Mouse (Mus musculus): ENCODE data around the gene 1700024P04Rik. TPM values are rescaled to one million over a fixed set of nuclear protein-coding genes. Genes with fewer than 3 reads are reported as not detected.
"Not testable (repeated sequence)": the region's sequence is repeated elsewhere in the genome, so short reads cannot be mapped to it uniquely, and the experiment has no call there.

The 1700024P04Rik gene
- total RNA-seq (2015) (not detected in 2 replicates), total RNA-seq (2017) (not detected in 2 replicates)

DNA sequence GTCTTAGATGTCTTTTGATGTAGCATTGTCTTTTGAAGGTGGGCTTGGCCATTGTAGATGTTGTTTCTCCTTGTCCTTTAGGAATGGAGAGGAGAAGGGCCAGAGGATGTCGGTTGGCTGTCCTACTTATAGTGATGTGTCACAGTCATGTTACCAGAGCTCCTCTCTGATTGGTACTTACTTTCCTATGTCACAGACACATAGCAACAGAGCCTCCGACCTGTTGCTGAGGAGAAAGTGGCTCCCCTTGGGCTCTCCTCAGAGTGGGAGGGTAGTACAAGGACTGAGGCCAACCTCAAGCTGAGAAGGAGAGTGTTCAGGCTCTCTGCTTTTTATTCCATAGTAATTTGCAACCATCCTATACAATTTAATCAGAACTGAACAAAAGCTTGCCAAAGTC, at the start of gene 1700024P04Rik:
1700024P04Rik (minus strand) TSS at position 101 of the 400 bp plus-strand sequence.
- no peak for ATAC-seq (replicated peaks; ENCODE audit: poor library complexity)

DNA sequence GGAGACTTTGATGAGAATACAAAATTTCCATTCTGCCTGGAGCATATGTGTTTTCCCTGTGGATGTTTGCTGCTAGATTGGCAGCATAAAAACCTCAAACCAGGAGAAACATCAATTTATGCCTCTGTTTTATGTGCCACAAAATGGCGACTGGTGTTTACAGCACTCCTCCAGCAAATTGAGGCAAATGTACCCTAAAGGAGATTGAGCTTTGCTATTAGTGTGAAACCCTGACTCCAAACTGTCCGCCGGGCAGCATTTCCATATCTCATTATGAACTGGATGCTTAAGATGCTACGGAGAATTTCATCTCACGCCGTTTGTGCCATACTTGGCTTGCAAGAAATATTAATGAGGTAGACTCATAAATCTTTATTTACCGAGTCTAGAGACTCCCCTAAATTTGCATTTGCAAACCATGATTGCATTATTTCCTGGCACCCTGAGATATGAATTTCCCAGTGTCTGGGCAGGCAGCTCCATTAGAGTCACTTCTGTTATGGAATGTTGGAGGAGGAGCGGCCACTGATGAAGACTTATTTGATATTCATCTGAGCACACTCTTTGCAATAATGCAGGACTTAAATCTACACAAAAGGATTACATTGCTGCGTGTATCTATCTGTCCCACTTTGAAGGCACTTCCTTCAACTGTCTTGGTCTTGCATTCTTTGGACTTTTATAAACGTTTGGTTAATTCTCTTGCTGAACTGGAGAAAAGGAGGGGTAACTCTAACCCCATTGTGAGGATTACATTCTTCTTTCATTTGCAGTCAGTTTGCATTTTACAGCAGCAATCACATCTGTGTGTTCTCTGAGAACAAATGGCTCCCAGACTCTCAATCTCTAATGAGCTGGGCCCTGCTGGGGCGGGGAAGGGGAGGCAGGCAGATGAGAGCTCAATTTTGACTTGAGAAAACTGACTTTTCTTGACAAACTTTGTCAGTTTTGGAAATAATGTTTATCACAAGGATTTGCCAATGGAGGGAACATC, 47.2 kb upstream of the 1700024P04Rik start:
- no peak for ATAC-seq (replicated peaks; ENCODE audit: poor library complexity)

DNA sequence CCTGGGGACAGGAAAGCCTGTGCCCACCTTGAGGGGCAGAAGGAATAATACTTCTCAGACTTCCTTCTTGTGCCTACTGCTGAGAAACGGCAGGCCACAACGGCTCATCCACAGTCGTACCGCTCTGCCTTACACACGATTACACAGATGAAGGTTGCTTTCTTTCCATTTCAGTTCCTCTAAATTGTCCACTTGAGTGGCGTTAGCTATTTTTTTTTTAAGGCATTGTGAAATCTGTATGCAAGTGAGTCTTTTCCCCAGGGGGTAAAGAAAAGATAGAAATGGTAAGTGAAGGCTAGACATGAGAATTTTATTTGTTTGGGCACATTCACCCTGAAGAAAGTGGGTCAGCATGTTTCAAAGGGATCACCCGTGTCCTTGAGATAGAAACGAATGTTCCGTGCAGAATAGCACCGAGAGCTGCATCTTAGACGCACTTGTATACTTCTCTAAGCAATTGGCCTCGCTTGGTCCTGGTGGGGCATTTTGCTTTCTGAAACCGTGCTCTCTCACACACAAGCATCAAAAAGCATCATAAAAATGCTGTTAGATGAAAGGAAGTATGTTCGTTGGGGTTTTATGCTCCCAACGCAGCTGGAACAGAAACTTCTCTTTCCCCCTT, 46.3 kb upstream of the 1700024P04Rik start:
- ATAC-seq (replicated peaks; ENCODE audit: poor library complexity): peak; percentile 56

DNA sequence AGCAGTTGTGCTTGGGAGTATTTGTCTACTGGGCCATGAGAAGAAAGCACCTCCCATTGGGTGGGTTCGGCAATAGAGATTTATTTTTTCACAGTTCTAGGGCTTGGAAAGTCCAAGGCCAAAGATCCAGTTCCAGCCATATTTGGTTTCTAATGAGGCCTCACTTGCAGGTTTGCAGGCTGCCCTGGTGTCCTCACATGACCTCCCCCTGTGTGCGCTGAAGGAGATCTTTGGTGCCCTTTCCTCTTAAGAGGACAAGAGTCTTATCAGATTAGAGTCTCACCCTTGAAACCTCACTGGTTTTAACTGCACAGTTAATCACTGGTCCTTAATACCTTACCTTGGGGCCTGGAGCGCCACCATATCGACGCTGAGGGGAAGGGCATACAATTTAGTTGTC, 40.9 kb upstream of the 1700024P04Rik start:
- no peak for ATAC-seq (replicated peaks; ENCODE audit: poor library complexity)

DNA sequence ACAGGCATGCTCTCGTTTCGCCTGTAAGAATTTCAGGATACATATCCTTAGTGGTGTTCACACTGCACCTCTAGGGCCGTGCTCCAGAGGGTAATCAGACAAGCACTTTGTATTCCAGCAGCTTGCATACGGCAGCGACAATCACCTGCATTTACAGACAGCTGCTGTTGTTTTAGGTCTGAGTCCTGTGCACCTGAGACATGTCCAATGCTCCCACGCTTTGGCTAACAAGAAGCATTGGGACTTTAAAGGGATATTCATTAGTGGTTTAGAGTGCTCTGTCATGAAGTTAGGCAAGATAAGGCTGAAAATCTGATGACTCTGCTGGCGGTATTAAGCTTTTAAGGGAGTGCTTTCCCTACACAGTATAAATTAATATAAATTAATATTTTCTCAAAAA, 37.7 kb upstream of the 1700024P04Rik start:
- no peak for ATAC-seq (replicated peaks; ENCODE audit: poor library complexity)

DNA sequence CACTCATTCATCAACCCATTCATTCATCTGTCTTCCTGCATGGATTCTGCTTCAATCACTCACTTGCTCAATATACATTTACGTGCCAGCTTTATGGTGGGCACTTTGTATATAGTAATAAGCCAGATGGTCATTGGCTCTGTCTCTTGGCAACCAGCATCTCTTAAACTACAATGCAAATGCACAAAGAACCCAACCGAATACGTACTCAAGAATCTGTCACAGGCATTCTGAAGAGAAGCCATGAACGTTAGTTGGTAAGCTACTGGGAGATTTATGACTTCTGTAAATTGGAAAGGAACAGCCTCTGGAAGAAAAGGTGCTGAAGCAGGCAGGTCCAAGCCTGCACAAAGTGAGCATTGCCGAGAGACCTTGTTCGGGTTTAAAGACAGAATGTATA, 36.8 kb upstream of the 1700024P04Rik start:
- no peak for ATAC-seq (replicated peaks; ENCODE audit: poor library complexity)

DNA sequence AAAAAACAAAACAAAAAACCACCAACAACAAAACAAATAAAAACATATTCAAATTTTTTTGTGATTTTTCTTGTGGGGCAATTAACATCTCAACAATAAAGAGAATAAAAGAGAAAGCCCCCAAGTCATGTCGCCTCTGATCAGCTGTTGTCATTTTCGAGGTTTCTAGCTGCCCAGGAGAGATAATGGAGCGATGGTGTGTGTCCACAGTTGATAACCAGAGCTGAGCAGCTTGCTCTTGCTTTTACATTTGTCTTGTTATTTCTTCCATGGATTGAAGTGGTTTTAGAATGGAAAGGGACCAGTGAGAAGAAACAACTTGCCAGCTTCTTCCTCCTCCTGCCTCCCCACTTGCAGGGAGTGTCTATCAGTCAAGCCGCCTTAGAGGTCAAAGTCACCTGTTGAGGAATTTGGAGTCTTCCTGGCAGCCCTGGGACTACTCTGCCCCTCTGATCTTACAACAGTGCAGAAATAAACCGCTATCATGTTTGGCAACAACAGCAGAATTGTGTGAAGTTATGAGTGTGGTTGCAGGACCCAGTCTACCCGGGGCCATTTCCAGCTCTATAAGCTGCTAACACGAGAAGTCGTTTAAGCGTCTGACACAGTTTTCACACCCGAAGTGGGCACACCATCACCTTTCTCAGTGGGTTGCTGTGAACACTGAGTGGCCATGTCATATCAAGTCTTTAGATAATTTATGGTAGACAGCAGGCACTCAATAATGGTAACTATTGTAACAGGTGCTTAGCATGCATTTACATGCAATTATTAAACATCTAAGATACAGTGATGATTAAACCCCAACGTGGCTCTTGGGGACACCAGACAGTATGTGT, 35.7 kb upstream of the 1700024P04Rik start:
- peak; percentile 90 for ATAC-seq (replicated peaks; ENCODE audit: poor library complexity)

DNA sequence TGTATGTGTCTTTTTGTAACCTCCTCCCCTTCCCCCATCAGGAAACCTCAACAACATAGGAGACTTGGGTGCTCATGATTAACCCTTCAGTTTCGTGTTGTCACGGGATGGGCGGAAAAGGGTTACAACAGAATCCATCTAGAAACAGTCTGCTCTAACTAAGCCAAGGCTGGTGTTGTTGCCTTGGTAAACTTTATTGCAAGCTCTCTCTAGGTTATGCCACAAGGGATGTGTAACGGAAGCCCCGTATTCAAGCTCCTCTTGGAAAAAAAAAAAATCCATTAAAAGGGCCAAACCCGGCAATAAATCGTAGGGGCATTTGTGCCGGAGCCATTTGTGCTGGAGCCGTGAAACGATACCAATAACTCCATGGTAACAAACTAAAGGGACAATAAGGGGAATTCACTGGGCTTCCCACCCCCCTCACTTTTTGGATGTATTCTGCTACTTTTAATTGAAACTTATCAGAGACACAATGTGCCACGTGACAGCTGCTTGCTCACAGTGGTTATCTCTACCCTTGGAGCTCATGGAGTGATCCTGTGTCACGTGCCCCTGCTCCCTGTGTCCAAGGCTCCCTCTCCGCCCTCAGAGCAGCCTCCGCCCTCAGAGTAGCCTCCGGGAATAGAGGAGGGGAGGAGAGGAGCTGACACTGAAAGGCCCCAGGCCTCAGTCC, 34.3 kb upstream of the 1700024P04Rik start:
- ATAC-seq (replicated peaks; ENCODE audit: poor library complexity): peak; percentile 18

DNA sequence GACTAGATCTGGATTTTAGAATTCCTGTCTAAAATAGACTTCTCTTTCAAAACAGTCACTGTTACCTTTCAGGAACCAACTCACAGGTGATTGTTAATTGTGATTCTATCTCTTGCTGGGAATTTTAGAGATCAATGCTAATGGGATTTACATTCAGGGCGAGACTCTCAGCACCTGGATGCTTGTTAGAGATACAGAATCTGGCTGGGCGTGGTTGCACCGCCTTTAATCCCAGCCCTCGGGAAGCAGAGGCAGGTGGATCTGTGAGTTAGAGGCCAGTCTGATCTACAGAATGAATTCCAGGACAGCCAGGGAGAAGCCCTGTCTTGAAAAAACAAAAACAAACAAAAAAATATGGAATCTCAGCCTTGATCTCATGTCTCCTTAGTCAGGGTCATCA, 32.3 kb upstream of the 1700024P04Rik start:
- no peak for ATAC-seq (replicated peaks; ENCODE audit: poor library complexity)

DNA sequence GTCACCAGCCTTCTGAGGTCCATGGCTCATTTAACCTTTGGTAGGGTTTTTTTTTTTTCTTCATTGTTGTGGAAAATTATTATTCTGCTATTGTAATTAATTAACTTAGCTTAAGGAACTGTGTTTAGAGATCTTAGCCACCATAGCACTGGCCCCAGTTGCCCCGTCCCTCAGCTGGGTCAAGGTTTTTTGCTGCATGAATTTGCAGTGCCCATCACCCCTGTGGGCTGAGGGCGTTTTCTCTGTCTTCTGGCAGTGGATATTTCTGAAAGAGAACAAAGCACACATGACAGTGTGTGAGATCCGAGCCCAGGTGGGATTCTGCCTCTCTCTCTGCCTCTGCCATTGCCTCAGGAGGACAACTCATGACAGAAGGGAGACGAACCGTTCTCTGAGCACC, 28.5 kb upstream of the 1700024P04Rik start:
- ATAC-seq (replicated peaks; ENCODE audit: poor library complexity): no peak

DNA sequence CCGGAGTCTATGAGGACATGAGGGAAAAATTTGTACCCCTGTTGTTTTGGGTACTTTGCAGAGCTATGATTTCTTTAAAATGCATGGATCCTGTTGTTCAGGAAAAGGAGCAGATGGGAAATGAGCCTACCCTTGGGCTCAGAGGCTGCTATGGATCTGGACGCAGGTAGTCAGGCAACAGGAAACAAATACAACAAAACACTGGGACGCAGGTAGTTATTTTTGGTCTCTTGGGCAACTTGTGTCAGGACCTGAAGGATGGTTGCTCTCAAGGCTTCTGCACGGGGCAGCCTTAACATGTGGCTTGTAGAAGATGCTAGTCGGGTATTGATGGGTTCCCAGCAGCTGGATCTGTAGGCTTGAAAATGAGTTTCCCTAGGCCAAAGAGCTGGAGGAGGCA, 23.6 kb upstream of the 1700024P04Rik start:
- no peak for ATAC-seq (replicated peaks; ENCODE audit: poor library complexity)

DNA sequence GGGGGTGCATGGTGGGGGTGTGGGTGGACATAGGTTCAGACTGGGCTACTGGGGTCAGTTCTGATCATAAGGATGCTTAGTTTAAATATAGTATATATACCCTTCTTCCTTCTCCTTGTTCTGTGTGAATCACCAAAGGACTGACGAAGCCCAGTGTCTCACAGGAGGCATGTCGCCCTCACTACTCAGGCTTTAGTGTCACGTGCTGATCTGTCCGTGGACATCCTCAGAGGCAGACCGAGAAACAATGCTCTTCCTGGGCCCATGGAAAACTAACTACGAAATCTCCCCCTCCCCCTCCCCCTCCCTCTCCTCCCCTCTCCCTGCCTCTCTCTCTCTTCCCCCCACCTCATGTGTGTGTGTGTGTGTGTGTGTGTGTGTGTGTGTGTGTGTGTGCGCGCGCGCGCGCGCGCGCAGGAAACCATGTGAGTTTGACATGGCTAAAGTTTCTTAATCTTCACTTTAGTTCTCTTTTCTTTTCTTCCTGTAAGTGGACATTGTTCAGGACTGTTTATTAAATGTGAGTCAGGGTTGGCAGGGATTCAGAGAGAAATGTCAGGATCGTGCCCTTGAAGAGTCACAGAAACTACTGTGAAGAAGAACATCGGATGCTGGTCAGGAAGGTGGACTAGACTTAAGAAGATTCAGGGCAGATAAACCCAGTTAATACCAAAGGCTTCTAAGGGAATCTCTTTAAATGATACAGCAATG, 22.2 kb upstream of the 1700024P04Rik start:
- ATAC-seq (replicated peaks; ENCODE audit: poor library complexity): peak; percentile 39; the same call in 1 of the 2 replicates

DNA sequence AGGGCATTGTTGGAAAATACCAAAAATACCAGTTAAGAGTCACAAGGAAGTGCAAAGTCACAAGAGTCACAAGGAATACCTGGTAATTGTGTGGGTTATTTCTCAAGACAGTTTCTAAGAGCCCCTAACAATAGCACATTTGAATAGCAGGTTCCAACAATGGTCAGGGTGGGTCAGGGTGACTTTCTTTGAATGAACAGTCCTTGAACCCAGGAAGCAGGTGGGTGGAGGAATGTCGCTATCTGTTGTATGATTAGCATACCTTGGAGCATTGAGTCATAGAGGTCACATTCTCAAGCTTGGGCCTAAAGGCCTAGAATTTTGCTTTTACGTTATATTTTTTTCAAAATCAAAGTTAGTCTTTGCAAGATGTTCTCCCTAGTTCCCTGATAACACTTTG, 17.3 kb upstream of the 1700024P04Rik start:
- not testable (repeated sequence) for ATAC-seq (replicated peaks; ENCODE audit: poor library complexity)

DNA sequence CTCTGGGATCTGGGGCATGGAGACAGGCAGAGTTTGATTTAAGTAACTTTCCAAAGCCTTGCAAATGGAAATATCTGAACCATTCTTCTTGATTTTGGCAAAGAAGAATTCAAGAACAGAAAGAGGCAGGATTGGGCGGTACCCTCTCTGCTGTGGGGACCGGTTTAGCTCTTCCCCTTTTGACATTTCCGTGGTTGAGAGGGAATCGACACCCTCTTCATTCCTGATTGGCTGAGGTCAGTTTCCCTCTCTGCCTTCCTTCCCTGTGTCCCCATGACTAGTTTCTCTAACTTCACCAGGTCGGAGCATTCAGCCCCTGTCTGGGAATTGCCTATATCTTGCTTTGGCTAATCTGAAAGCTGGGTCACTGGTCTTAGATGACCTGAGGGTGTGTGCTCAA, 12.7 kb upstream of the 1700024P04Rik start:
- ATAC-seq (replicated peaks; ENCODE audit: poor library complexity): peak; percentile 99

DNA sequence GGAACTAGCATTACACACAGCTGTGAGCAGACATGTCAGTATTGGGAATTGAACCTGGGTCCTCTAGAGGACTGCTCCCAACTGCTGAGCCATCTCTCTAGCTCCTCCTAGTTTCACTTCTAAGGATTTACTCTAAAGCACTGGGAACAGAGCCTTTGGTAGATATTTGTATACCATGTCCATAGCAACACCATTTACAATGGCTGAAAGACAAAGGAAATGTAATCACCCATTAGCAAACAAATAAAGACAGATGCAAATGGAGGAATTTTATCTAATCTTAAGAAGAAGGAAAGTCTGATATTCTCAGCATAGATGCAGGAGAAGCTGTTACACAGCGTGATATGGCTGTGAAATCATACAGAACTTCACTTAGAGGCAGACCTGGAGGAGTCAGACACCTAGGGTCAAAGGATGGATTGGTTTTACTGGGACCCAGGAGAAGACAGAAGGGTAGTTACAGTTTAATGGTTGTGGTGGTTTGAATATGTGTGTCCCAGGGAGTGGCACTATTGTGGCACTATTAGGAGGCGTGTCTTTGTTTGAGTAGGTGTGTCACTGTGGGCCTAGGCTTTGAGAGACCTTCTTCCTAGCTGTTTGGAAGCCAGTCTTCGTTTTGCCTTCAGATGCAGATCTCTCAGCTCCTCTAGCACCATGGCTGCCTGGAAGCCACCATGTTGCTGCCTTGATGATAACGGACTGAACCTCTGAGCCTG, 7.1 kb downstream of the 1700024P04Rik start:
- no peak for ATAC-seq (replicated peaks; ENCODE audit: poor library complexity)

DNA sequence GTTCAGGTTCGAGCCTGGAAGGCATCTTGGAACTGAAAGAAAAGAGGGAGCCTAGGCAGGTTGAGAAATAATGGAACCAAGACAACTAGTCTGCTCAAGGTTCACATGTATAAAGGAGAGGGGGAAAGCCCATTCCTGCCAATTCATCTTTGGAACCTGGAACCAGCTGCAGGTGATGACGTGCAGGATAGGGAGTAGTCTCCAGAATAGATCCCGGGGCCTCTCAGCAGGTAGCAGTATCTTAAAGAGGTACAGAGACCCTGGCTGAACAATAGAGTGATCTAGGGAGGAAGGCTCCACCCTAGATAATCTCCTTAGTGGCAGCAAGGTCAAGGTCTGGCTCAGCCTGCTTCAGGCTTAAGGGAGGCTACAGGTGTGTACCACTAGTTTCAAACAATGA, 8.3 kb downstream of the 1700024P04Rik start:
- not testable (repeated sequence) for ATAC-seq (replicated peaks; ENCODE audit: poor library complexity)

DNA sequence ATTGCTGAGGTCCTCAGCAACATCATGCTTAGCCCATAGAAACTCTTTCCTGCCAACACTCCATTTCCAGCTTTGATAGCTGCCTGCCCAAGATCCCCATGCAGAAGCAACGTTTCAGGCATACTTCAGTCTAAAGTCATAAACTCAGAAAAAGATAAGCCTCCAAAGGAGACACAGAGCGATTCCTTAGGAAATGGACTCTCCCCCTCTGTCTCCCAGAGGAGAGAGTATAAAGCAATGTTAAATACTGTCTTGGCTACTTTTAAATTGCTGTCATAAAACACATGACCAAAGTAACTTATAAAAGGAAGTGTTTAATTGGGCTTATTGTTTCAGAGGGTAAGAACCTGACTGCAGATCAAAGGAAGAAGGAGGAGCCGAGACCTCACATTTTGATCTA, 12.3 kb downstream of the 1700024P04Rik start:
- no peak for ATAC-seq (replicated peaks; ENCODE audit: poor library complexity)

DNA sequence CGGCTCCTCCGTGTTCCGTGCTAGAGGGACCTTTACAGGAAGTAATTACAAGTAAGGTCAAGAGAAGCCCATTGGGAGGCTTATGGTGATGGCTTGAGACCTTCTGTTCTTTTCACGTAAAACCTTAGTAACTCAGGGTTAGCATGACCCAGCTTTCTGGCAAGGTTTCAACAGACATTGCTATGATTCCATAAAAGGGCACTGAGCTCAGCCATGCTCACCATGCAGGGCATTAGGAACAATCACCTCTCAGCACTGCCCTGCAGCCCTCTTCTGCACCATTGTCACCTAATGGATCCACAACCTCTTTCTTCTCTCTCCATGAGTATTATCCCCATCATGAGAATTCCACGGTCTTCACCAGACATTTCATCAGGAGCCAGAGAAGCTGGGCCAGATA, 12.7 kb downstream of the 1700024P04Rik start:
- ATAC-seq (replicated peaks; ENCODE audit: poor library complexity): no peak

DNA sequence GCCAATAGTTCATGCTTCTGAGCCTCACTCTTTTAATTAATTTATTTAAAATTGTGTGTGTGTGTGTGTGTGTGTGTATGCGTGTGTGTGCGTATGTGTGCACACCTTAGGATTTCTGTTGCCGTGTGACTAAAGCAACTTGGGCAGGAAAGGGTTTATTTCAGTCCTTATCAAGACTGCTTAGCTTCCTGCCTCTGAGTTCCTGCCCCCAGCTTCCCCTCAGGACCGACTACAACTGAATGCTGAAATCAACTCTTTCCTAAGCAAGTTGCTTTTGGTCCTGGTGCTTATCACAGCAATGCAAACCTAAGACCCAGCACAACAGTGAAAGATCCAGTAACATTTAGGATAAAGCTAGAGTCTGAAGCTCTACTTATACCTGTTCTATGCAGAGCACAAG, 15.8 kb downstream of the 1700024P04Rik start:
- ATAC-seq (replicated peaks; ENCODE audit: poor library complexity): peak; percentile 76
